Mouse (Mus musculus): ENCODE results near the gene Plekha5. TPM values are rescaled to one million over a fixed set of nuclear protein-coding genes. Genes with fewer than 3 reads are reported as not detected.

Gene Plekha5
- polyA plus RNA-seq, 1 experiment from 2014 or later, result 50.7 TPM

DNA sequence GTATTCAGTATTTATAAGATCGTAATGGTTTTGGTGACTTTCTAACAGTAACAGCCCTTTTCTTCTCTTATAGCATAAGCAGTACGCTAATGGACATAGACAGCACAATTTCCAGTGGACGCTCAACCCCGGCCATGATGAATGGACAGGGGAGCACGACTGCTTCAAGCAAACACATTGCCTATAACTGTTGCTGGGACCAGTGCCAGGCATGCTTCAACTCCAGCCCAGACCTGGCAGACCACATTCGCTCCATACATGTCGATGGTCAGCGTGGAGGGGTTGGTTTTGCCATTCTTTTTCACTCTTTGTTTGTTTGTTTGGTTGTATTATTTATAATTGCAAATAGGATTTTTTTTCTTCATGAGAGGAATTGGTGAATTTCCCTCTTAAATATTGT, 209.8 kb downstream of the Plekha5 start:
- WGBS, result 80% methylated on average over 8 of the region's 8 CpGs
- DNase-seq, result no peak
- no peak for ATAC-seq (ENCODE audit: low FRiP score, low TSS enrichment)
- no peak overlapping the region for H3K27ac ChIP-seq (replicated peaks; ENCODE audit: low read depth, low read length)
- peaks cover 37% of the 10 kb centered on the region for H3K36me3 ChIP-seq (ENCODE audit: control insufficient read depth, insufficient read depth, low read length)
- H3K4me3 ChIP-seq (replicated peaks; ENCODE audit: low read depth, low read length), result no peak overlapping the region
- no peaks in the 10 kb centered on the region for H3K9me3 ChIP-seq (ENCODE audit: control insufficient read depth, low read length)
- H3K9ac ChIP-seq (replicated peaks; ENCODE audit: low read length), result no peak overlapping the region
- H3K4me1 ChIP-seq (ENCODE audit: control insufficient read depth, insufficient read depth, low read length), result peaks cover 11% of the 10 kb centered on the region; the same call in 1 of the 2 replicates
- H3K4me2 ChIP-seq (ENCODE audit: low read length), result no peak overlapping the region
- no peaks in the 10 kb centered on the region for H3K27me3 ChIP-seq (ENCODE audit: control insufficient read depth, insufficient read depth, low read length)

DNA sequence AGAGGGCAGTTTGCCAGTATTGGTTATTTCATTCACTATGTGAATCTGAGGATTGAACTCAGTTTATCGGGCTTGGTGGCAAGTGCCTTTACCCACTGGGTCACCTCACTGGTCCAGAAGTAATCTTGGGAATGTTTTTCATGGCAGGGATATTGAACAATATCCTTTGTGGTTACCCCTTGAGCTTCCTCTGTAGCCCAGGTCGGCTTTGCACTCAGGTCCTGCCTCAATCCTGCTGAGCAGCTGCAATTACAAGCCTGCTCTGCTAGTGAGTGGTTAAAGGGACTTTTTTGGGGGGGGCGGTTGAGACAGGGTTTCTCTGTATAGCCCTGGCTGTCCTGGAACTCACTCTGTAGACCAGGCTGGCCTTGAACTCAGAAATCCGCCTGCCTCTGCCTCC, 212.4 kb downstream of the Plekha5 start:
- H3K27me3 ChIP-seq (ENCODE audit: control insufficient read depth, insufficient read depth, low read length), result no peaks in the 10 kb centered on the region
- H3K9me3 ChIP-seq (ENCODE audit: control insufficient read depth, low read length), result no peaks in the 10 kb centered on the region
- H3K4me1 ChIP-seq (ENCODE audit: control insufficient read depth, insufficient read depth, low read length), result no peaks in the 10 kb centered on the region
- DNase-seq, result no peak
- peaks cover 62% of the 10 kb centered on the region for H3K36me3 ChIP-seq (ENCODE audit: control insufficient read depth, insufficient read depth, low read length)
- H3K27ac ChIP-seq (replicated peaks; ENCODE audit: low read depth, low read length), result no peak overlapping the region
- no peak overlapping the region for H3K9ac ChIP-seq (replicated peaks; ENCODE audit: low read length)
- no peak overlapping the region for H3K4me3 ChIP-seq (replicated peaks; ENCODE audit: low read depth, low read length)
- no peak overlapping the region for H3K4me2 ChIP-seq (ENCODE audit: low read length)
- ATAC-seq (ENCODE audit: low FRiP score, low TSS enrichment), result no peak
- 96% methylated on average over 4 of the region's 4 CpGs for WGBS

DNA sequence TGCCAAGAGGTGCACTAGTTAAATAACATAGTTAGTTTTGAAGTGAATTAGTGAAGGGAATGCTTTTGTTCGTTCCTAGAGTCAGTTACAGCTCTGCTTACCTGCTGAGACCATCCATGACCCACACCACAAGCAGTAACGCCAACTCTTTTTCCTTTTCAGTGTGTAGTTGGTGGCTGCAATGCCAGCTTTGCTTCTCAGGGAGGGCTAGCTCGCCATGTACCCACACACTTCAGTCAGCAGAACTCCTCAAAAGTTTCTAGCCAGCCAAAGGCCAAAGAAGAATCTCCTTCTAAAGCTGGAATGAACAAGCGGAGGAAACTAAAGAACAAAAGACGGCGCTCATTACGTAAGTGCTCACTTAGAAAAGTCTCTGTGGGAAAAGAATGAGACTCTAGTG, 218.2 kb downstream of the Plekha5 start:
- Histone ChIP-seq H3K27ac (replicated peaks; ENCODE audit: low read depth, low read length) (no peak overlapping the region), H3K4me1 (ENCODE audit: control insufficient read depth, insufficient read depth, low read length) (no peaks in the 10 kb centered on the region), H3K4me2 (ENCODE audit: low read length) (no peak overlapping the region), H3K9ac (replicated peaks; ENCODE audit: low read length) (no peak overlapping the region), H3K4me3 (replicated peaks; ENCODE audit: low read depth, low read length) (no peak overlapping the region), H3K27me3 (ENCODE audit: control insufficient read depth, insufficient read depth, low read length) (no peaks in the 10 kb centered on the region), H3K9me3 (ENCODE audit: control insufficient read depth, low read length) (no peaks in the 10 kb centered on the region), H3K36me3 (ENCODE audit: control insufficient read depth, insufficient read depth, low read length) (peaks cover 83% of the 10 kb centered on the region)
- WGBS, result 88% methylated on average over 7 of the region's 7 CpGs
- no peak for DNase-seq
- no peak for ATAC-seq (ENCODE audit: low FRiP score, low TSS enrichment)

DNA sequence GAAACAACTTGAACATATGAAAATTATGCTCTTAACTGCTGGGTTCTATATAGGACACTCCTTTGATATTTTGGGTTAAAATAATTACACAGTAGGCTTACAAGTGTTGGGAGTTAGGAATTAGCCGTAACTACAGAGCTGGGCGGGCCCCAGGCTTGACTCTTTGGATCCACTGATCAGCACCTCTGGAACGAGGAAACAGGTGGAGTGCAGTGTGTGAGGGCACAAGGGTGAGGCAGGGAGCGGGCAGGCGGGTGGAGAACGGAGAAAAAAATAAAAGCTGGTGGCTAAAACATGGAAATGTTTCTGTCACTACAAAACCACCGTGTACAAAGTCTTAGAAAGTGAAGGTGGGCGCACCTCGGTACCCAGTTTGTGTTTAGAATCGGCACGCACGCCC, 218.8 kb downstream of the Plekha5 start:
- 95% methylated on average over 12 of the region's 12 CpGs for WGBS
- H3K27me3 ChIP-seq (ENCODE audit: control insufficient read depth, insufficient read depth, low read length), result no peaks in the 10 kb centered on the region
- no peak overlapping the region for H3K9ac ChIP-seq (replicated peaks; ENCODE audit: low read length)
- no peak overlapping the region for H3K4me3 ChIP-seq (replicated peaks; ENCODE audit: low read depth, low read length)
- H3K4me2 ChIP-seq (ENCODE audit: low read length), result no peak overlapping the region
- DNase-seq (no peak), ATAC-seq (ENCODE audit: low FRiP score, low TSS enrichment) (no peak)
- H3K27ac ChIP-seq (replicated peaks; ENCODE audit: low read depth, low read length), result no peak overlapping the region
- peaks cover 82% of the 10 kb centered on the region for H3K36me3 ChIP-seq (ENCODE audit: control insufficient read depth, insufficient read depth, low read length)
- no peaks in the 10 kb centered on the region for H3K9me3 ChIP-seq (ENCODE audit: control insufficient read depth, low read length)
- no peaks in the 10 kb centered on the region for H3K4me1 ChIP-seq (ENCODE audit: control insufficient read depth, insufficient read depth, low read length)

DNA sequence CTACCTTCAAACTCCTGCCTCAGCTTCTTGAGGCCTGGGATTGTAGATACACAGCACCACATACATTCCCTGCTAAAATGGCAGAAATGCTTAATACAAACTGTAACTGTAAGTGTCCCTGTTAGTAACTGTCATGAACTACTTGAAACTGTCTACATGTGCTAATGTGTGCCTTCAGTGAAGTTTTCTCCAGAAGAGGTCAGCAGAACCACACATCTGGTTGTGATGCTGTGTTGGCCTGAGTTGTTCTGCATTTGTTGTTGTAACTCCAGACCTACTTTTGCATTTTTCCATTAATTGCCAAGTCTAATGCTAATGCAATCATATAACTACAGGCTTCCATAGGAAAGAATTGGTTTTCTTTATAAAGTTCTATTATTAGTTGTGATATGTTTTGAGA, 222.1 kb downstream of the Plekha5 start:
- Histone ChIP-seq H3K9me3 (ENCODE audit: control insufficient read depth, low read length) (no peaks in the 10 kb centered on the region), H3K9ac (replicated peaks; ENCODE audit: low read length) (no peak overlapping the region), H3K27ac (replicated peaks; ENCODE audit: low read depth, low read length) (no peak overlapping the region), H3K4me1 (ENCODE audit: control insufficient read depth, insufficient read depth, low read length) (no peaks in the 10 kb centered on the region), H3K4me2 (ENCODE audit: low read length) (no peak overlapping the region), H3K27me3 (ENCODE audit: control insufficient read depth, insufficient read depth, low read length) (no peaks in the 10 kb centered on the region), H3K36me3 (ENCODE audit: control insufficient read depth, insufficient read depth, low read length) (peaks cover 74% of the 10 kb centered on the region), H3K4me3 (replicated peaks; ENCODE audit: low read depth, low read length) (no peak overlapping the region)
- DNase-seq (no peak), ATAC-seq (ENCODE audit: low FRiP score, low TSS enrichment) (no peak)

Other genes with a start within 250 kb of the Plekha5 start
- gene Aebp2, start 198.6 kb downstream of the Plekha5 start, polyA plus RNA-seq (2014; fragmentation: Nextera tagmentation; extraction: Ambion mirVana), result 14.2 and 15.9 TPM in 2 replicates